Mouse (Mus musculus) lung, adult 2 months (tissue): Measurements from ENCODE around the gene Etnppl.

Experiments
- CTCF ChIP-seq: fragments of 200-500 bp; IDR thresholded peaks from 2 replicates; pipeline ENCODE4 v1.5.1; 2011; ENCODE audit warnings: mild to moderate bottlenecking, low read length, control low read depth; ENCODE audit not compliant: insufficient read depth
- POLR2A ChIP-seq: fragments of 200-500 bp; IDR thresholded peaks from 2 replicates; pipeline ENCODE4 v1.6.1; 2011; ENCODE audit warnings: low read depth, mild to moderate bottlenecking, control low read depth, low read length, borderline replicate concordance; ENCODE audit errors: extremely low read depth

DNA sequence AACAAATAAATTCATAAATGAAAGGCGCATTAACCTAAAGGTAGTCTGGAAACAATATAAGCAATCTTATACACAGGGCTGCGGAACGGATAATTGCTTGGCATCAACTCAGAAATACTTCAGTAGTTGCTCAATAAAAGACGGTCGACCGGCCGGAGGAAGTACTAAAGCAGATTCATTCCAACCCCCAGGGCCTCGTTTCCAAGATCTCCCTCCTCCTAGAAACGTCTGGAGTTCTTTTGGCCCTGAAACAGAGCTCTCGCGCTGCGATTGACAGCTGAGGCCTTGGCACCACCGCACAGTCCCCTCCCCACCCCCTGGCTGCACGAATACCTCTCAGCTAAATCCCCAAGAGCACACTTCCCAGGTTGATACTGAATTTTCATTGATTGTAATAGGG lies 54.0 kb downstream of the Etnppl start:
- TF ChIP-seq CTCF (no peak), POLR2A (no peak)
